Mouse (Mus musculus): ENCODE data around the gene Fam151b. TPM values are rescaled to one million over a fixed set of nuclear protein-coding genes. Genes with fewer than 3 reads are reported as not detected.
A peak's percentile ranks its signal among the peaks of the same experiment; 100 is the strongest.

Fam151b gene
- polyA plus RNA-seq, 1 experiment from 2014 or later = not detected

DNA sequence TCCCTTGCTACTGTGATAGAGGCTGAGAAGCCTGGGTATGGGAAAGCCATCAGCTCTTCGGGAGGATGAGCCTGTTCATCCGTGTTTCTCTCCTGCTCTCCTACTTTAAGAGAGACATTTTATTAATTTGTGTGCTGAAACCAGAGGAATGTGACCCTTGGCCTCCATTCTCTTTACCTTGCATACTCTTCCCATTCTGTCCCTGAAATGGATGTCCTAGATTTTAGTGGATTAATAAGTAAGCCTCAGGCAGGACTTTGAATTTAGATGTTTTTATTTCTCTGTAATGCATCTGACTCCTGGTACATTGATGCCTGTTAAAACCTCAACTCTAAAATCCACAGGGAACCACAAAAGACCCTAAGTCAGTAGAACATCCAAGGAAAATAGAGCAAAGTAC, 14.4 kb downstream of the Fam151b start:
- WGBS = 67% methylated on average over 2 of the region's 2 CpGs
- Histone ChIP-seq H3K4me3 (no peak overlapping the region), H3K36me3 (peaks cover 10% of the 10 kb centered on the region; the same call in 1 of the 2 replicates), H3K9me3 (replicated peaks) (no peaks in the 10 kb centered on the region), H3K27me3 (no peaks in the 10 kb centered on the region), H3K9ac (no peak overlapping the region), H3K4me2 (no peak overlapping the region), H3K27ac (no peak overlapping the region), H3K4me1 (replicated peaks) (no peaks in the 10 kb centered on the region)
- ATAC-seq (replicated peaks; ENCODE audit: insufficient number of reproducible peaks, insufficient read depth, low FRiP score, low read depth) = no peak

DNA sequence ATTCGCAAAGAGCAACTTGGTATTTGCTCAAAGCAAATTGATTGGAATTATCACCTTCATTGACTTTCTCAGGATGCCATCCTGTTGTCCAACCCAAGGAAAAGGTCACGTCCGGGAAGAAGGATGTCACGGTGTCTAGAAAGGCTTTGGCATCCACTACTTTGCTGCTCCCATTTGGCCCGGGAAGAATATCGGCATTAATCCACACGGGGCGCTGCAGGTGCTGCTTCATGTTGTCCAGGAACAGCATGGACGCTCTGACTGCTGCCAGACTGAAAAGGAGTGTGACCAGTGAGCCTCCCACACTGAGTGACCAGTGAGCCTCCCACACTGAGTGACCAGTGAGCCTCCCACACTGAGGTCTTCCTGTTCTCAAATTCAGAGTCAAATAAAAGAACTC, 15.9 kb downstream of the Fam151b start:
- ATAC-seq (replicated peaks; ENCODE audit: insufficient number of reproducible peaks, insufficient read depth, low FRiP score, low read depth) = no peak
- 74% methylated on average over 9 of the region's 9 CpGs for WGBS
- no peak overlapping the region for H3K4me3 ChIP-seq
- H3K9ac ChIP-seq = no peak overlapping the region
- H3K27me3 ChIP-seq = no peaks in the 10 kb centered on the region
- peaks cover 10% of the 10 kb centered on the region; the same call in 1 of the 2 replicates for H3K36me3 ChIP-seq
- no peaks in the 10 kb centered on the region for H3K9me3 ChIP-seq (replicated peaks)
- no peaks in the 10 kb centered on the region for H3K4me1 ChIP-seq (replicated peaks)
- no peak overlapping the region for H3K27ac ChIP-seq
- H3K4me2 ChIP-seq = no peak overlapping the region

DNA sequence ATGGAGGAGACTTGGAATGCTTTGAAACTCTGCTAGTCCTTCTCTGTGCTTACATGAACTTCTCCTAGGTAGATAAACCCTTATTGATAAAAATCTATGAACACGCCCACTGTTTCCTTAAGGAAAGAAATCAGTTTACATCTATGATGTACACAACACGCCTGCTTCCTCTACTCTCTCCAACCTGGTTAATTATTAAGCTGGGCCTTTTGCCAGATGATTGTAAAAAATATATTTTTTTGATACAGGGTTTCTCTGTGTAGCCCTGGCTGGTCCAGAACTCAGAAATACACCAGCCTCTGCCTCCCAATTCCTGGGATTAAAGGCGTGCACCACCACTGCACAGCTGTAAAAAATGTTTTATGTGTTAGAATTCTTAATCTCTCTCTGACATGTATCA, 19.1 kb downstream of the Fam151b start:
- no peak overlapping the region for H3K9ac ChIP-seq
- H3K4me1 ChIP-seq (replicated peaks) = no peaks in the 10 kb centered on the region
- no peaks in the 10 kb centered on the region for H3K27me3 ChIP-seq
- H3K9me3 ChIP-seq (replicated peaks) = no peaks in the 10 kb centered on the region
- no peak for ATAC-seq (replicated peaks; ENCODE audit: insufficient number of reproducible peaks, insufficient read depth, low FRiP score, low read depth)
- H3K4me2 ChIP-seq = no peak overlapping the region
- no peak overlapping the region for H3K4me3 ChIP-seq
- H3K36me3 ChIP-seq = peaks cover 10% of the 10 kb centered on the region; the same call in 1 of the 2 replicates
- no peak overlapping the region for H3K27ac ChIP-seq
- WGBS = 87% methylated on average over 3 of the region's 3 CpGs

DNA sequence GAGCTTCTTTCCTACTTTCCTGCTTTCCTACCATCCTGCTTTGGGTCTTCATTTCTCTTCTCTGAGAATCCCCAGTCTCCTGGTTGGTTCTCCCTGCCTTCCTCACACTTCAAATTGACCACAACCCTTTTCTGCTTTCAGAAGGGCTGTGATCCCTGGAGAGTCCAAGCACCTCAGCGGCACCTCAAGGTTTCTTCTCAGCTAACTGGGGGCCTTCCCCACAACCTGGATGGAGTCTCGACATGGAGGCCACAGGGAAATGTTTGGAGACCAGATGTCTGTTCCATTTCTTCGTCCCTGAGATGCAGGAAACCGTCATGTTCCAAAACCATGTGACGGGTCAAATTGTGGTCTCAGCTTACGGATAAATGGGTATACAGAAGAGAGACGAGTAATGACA, 36.9 kb downstream of the Fam151b start:
- ATAC-seq (replicated peaks; ENCODE audit: insufficient number of reproducible peaks, insufficient read depth, low FRiP score, low read depth) = no peak
- no peaks in the 10 kb centered on the region for H3K9me3 ChIP-seq (replicated peaks)
- no peaks in the 10 kb centered on the region for H3K27me3 ChIP-seq
- no peaks in the 10 kb centered on the region for H3K4me1 ChIP-seq (replicated peaks)
- H3K4me3 ChIP-seq = no peak overlapping the region
- 89% methylated on average over 7 of the region's 7 CpGs for WGBS
- H3K9ac ChIP-seq = no peak overlapping the region
- H3K4me2 ChIP-seq = no peak overlapping the region
- H3K27ac ChIP-seq = no peak overlapping the region
- no peaks in the 10 kb centered on the region for H3K36me3 ChIP-seq

GRCm38 (mm10) chr13:92440286-92440685, 43.5 kb downstream of the Fam151b start:
- no peak overlapping the region for H3K9ac ChIP-seq
- H3K9me3 ChIP-seq (replicated peaks) = no peaks in the 10 kb centered on the region
- H3K27me3 ChIP-seq = no peaks in the 10 kb centered on the region
- no peak overlapping the region for H3K4me3 ChIP-seq
- no peak overlapping the region for H3K27ac ChIP-seq
- H3K4me2 ChIP-seq = no peak overlapping the region
- no peak for ATAC-seq (replicated peaks; ENCODE audit: insufficient number of reproducible peaks, insufficient read depth, low FRiP score, low read depth)
- no peaks in the 10 kb centered on the region for H3K36me3 ChIP-seq
- WGBS = 72% methylated on average over 13 of the region's 13 CpGs
- no peaks in the 10 kb centered on the region for H3K4me1 ChIP-seq (replicated peaks)

GRCm38 (mm10) chr13:92438656-92439055, 45.2 kb downstream of the Fam151b start:
- no peaks in the 10 kb centered on the region for H3K4me1 ChIP-seq (replicated peaks)
- ATAC-seq (replicated peaks; ENCODE audit: insufficient number of reproducible peaks, insufficient read depth, low FRiP score, low read depth) = no peak
- no peaks in the 10 kb centered on the region for H3K9me3 ChIP-seq (replicated peaks)
- H3K27ac ChIP-seq = no peak overlapping the region
- no peak overlapping the region for H3K9ac ChIP-seq
- H3K27me3 ChIP-seq = no peaks in the 10 kb centered on the region
- no peak overlapping the region for H3K4me2 ChIP-seq
- no peaks in the 10 kb centered on the region for H3K36me3 ChIP-seq
- WGBS = 80% methylated on average over 10 of the region's 10 CpGs
- H3K4me3 ChIP-seq = no peak overlapping the region

DNA sequence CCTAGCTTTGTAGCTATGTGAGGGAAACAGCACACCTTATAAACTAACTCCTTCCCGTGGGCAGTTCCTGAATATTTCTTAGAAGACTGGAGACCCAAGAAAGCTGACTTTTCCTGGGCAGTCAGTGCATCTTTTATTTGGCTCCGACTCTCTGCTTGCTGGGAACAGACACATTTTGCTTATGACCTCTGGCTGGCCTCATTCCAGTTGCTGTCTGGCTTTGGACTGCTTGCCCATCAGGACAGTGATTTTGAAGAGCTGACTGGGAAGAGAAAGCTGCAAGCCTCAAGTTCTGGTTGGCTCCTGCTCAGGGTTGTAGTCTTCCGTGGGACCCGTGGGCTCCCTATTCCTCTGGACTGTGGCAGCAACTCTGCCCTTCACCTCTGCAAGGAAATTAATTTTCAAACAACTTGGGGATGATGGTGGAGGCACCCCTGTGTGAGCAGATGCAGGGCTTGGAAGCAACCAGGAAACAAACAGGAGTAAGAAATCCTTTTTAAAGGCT, 56.4 kb downstream of the Fam151b start:
- no peak for ATAC-seq (replicated peaks; ENCODE audit: insufficient number of reproducible peaks, insufficient read depth, low FRiP score, low read depth)
- peak overlapping the region; percentile 100 for H3K4me2 ChIP-seq
- no peak overlapping the region for H3K27ac ChIP-seq
- no peaks in the 10 kb centered on the region for H3K36me3 ChIP-seq
- H3K4me1 ChIP-seq (replicated peaks) = peaks cover 21% of the 10 kb centered on the region
- H3K9ac ChIP-seq = no peak overlapping the region
- 48% methylated on average over 4 of the region's 4 CpGs for WGBS
- H3K4me3 ChIP-seq = peak overlapping the region; percentile 57; the same call in 1 of the 2 replicates
- no peaks in the 10 kb centered on the region for H3K9me3 ChIP-seq (replicated peaks)
- peaks cover 60% of the 10 kb centered on the region for H3K27me3 ChIP-seq

DNA sequence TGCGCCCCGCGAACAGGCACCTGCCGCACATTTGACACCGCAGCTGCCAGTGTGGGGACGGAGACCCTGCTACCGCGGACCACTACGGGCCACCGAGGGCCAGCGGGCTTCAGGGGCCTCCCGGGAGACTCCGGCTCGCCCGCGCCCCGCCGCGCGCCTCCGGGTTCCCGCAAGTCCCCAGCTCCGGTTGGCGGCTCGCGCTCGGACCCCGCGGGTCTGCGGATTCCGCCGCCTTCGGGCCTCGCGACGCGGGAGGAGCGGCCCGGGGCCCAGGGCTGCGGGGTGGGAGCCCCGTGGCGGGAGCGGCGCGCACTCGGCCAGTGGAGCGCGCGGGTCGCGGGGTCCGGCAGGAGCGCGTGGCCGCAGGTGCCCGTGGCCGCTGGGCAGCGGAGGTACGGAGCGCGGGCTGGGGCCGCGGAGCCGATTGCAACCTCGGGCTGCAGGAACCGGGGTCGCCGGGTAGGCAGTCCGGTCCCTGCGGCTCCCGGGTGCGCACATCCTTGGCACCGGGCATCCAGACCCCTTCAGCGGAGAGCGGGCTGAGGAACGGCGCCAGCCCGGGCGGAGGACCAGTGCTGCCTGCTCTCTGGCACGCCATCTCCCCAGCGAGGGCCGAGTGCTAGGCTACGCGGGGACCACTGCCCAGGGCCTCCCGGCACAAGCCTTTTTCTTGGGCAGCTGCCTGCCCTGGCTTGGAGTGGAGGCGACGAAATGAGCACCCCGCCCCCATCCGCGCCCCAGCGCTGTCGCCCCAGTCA, 57.3 kb downstream of the Fam151b start:
- Histone ChIP-seq H3K4me3 (peak overlapping the region; percentile 57), H3K4me2 (peak overlapping the region; percentile 100), H3K4me1 (replicated peaks) (peaks cover 21% of the 10 kb centered on the region), H3K27me3 (peaks cover 60% of the 10 kb centered on the region), H3K9me3 (replicated peaks) (no peaks in the 10 kb centered on the region), H3K9ac (peak overlapping the region; percentile 48), H3K36me3 (no peaks in the 10 kb centered on the region), H3K27ac (no peak overlapping the region)
- ATAC-seq (replicated peaks; ENCODE audit: insufficient number of reproducible peaks, insufficient read depth, low FRiP score, low read depth) = 0 out of 2 replicates have a peak, but pooled peaks have one; percentile 19
- WGBS = under 1% methylated on average over 85 of the region's 92 CpGs

- H3K27ac ChIP-seq = no peak within 1 kb of the TSS
- H3K27me3 ChIP-seq = peaks cover 60% of the 10 kb centered on the region
- H3K4me3 ChIP-seq = peak within 1 kb of the TSS; percentile 57
- H3K36me3 ChIP-seq = no peaks in the 10 kb centered on the region
- peak within 1 kb of the TSS; percentile 48 for H3K9ac ChIP-seq
- WGBS = 1% methylated on average over 54 of the region's 54 CpGs
- no peaks in the 10 kb centered on the region for H3K9me3 ChIP-seq (replicated peaks)
- ATAC-seq (replicated peaks; ENCODE audit: insufficient number of reproducible peaks, insufficient read depth, low FRiP score, low read depth) = peak; percentile 56; the same call in 1 of the 2 replicates
- peaks cover 21% of the 10 kb centered on the region for H3K4me1 ChIP-seq (replicated peaks)
- H3K4me2 ChIP-seq = peak within 1 kb of the TSS; percentile 100
Measured at GRCm38 (mm10) chr13:92425758-92426264, 58.0 kb downstream of the Fam151b start, which contains the start of gene Ankrd34b. Gene Ankrd34b (plus strand): TSS chr13:92425896.

GRCm38 (mm10) chr13:92423711-92424110, 60.1 kb downstream of the Fam151b start:
- Histone ChIP-seq H3K4me3 (no peak overlapping the region), H3K4me1 (replicated peaks) (peaks cover 21% of the 10 kb centered on the region), H3K4me2 (no peak overlapping the region), H3K27me3 (peaks cover 60% of the 10 kb centered on the region), H3K9me3 (replicated peaks) (no peaks in the 10 kb centered on the region), H3K27ac (no peak overlapping the region), H3K36me3 (no peaks in the 10 kb centered on the region), H3K9ac (no peak overlapping the region)
- no peak for ATAC-seq (replicated peaks; ENCODE audit: insufficient number of reproducible peaks, insufficient read depth, low FRiP score, low read depth)
- 50% methylated on average over 3 of the region's 3 CpGs for WGBS

- Histone ChIP-seq H3K9me3 (replicated peaks) (no peaks in the 10 kb centered on the region), H3K27me3 (peaks cover 22% of the 10 kb centered on the region), H3K4me2 (no peak overlapping the region), H3K27ac (no peak overlapping the region), H3K4me1 (replicated peaks) (no peaks in the 10 kb centered on the region), H3K4me3 (no peak overlapping the region), H3K9ac (no peak overlapping the region), H3K36me3 (no peaks in the 10 kb centered on the region)
- 77% methylated on average over 11 of the region's 11 CpGs for WGBS
- no peak for ATAC-seq (replicated peaks; ENCODE audit: insufficient number of reproducible peaks, insufficient read depth, low FRiP score, low read depth)
Measured at GRCm38 (mm10) chr13:92419630-92420029, 64.2 kb downstream of the Fam151b start.
